Mouse (Mus musculus) embryonic facial prominence, embryonic 13.5 days (tissue): ENCODE data around the gene Scap. TPM values are rescaled to one million over a fixed set of nuclear protein-coding genes. Genes with fewer than 3 reads are reported as not detected.

Experiments
- ATAC-seq: fragments of 200-750 bp; cut with Nextera tagmentation; 2 replicates; pipeline ENCODE4 v1.8.0; 2017; ENCODE audit warnings: low read depth; ENCODE audit not compliant: insufficient number of reproducible peaks, insufficient read depth, low FRiP score, low TSS enrichment
- H3K27ac ChIP-seq: fragments of 300-500 bp; sonication (generic); 2 replicates; pipeline ENCODE4 v1.5.1; 2015; ENCODE audit warnings: moderate library complexity, mild to moderate bottlenecking, inconsistent platforms
- H3K27me3 ChIP-seq: fragments of 300-500 bp; sonication (generic); 2 replicates; pipeline ENCODE4 v1.6.1; 2015; ENCODE audit warnings: mild to moderate bottlenecking, inconsistent platforms
- H3K36me3 ChIP-seq: fragments of 300-500 bp; sonication (generic); 2 replicates; pipeline ENCODE4 v1.6.1; 2015; ENCODE audit warnings: mild to moderate bottlenecking, inconsistent platforms
- H3K4me1 ChIP-seq: fragments of 300-500 bp; sonication (generic); 2 replicates; pipeline ENCODE4 v1.6.1; 2015; ENCODE audit warnings: inconsistent platforms
- H3K4me2 ChIP-seq: fragments of 300-500 bp; sonication (generic); 2 replicates; pipeline ENCODE4 v1.6.1; 2015; ENCODE audit warnings: moderate library complexity, mild to moderate bottlenecking, inconsistent platforms
- H3K4me3 ChIP-seq: fragments of 300-500 bp; sonication (generic); 2 replicates; pipeline ENCODE4 v1.5.1; 2015; ENCODE audit warnings: mild to moderate bottlenecking, inconsistent platforms
- H3K9ac ChIP-seq: fragments of 300-500 bp; sonication (generic); 2 replicates; pipeline ENCODE4 v1.6.1; 2015; ENCODE audit warnings: mild to moderate bottlenecking, inconsistent platforms
- H3K9me3 ChIP-seq: fragments of 300-500 bp; sonication (generic); 2 replicates; pipeline ENCODE4 v1.6.1; 2016; ENCODE audit warnings: inconsistent platforms
- WGBS: fragments of 180-500 bp; shearing (Covaris S2); methylation state at CpG from one replicate; pipeline ENCODE4 v1.1.7; 2015; ENCODE audit warnings: mixed read lengths; 5-methylcytosine and 5-hydroxymethylcytosine counted together
- polyA plus RNA-seq: library from polyadenylated mRNA; unstranded; fragments of >200 nt; fragmentation: Nextera tagmentation; extraction: Ambion mirVana; gene quantifications from 2 replicates; pipeline ENCODE4 v1.2.1, GENCODE M21; 2015

Gene Scap
- polyA plus RNA-seq, 1 experiment from 2014 or later = 41.6 TPM

DNA sequence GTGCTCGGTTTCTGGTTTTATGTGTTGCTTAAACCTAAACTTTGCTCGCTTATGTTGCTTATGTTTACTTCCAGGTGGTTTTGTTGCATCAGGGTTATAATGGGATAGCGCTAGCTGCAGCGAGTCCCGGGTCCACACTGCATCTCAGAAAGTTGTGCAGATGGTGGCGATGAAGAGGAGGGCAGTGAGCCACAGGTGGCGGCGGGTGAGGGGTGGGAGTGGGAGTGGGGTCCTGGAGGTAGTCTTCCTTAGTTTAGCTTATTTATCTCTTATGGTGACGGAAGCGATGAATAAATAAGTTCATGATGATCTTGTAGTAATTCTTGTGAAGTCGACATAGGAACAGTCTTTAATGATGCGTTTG is 790 bp downstream of the Scap start:
- Histone ChIP-seq H3K36me3 (no peaks in the 10 kb centered on the region), H3K4me2 (peak overlapping the region; percentile 88), H3K27me3 (no peaks in the 10 kb centered on the region), H3K9ac (peak overlapping the region; percentile 81), H3K9me3 (no peaks in the 10 kb centered on the region), H3K4me1 (peaks cover 33% of the 10 kb centered on the region), H3K27ac (no peak overlapping the region), H3K4me3 (peak overlapping the region; percentile 84)
- no peak for ATAC-seq
- WGBS = 8% methylated on average over 12 of the region's 12 CpGs

DNA sequence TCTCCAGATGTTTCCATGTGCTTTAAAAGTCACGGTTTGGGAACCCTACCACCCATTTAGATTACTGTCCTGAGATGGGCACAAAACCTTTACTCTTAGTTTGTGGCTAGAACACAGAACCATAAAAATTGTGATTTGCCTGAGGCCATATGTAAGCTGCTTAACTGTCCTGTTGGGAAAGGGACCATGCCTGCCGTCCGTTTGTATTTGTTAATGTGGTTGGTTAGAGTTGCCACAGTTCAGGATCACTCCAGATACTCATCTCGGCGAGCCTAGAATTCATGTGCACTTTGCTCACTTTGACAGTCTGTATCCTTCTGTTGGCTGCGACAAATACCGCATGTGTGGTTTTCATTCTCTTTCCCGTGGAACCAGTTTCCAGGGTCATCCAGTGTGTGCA is 1.8 kb downstream of the Scap start:
- H3K4me3 ChIP-seq = no peak overlapping the region
- H3K4me1 ChIP-seq = peaks cover 34% of the 10 kb centered on the region
- H3K27ac ChIP-seq = no peak overlapping the region
- WGBS = 40% methylated on average over 8 of the region's 8 CpGs
- H3K9me3 ChIP-seq = no peaks in the 10 kb centered on the region
- no peak overlapping the region for H3K9ac ChIP-seq
- no peaks in the 10 kb centered on the region for H3K27me3 ChIP-seq
- no peak for ATAC-seq
- peak overlapping the region; percentile 88; the same call in 1 of the 2 replicates for H3K4me2 ChIP-seq
- no peaks in the 10 kb centered on the region for H3K36me3 ChIP-seq

DNA sequence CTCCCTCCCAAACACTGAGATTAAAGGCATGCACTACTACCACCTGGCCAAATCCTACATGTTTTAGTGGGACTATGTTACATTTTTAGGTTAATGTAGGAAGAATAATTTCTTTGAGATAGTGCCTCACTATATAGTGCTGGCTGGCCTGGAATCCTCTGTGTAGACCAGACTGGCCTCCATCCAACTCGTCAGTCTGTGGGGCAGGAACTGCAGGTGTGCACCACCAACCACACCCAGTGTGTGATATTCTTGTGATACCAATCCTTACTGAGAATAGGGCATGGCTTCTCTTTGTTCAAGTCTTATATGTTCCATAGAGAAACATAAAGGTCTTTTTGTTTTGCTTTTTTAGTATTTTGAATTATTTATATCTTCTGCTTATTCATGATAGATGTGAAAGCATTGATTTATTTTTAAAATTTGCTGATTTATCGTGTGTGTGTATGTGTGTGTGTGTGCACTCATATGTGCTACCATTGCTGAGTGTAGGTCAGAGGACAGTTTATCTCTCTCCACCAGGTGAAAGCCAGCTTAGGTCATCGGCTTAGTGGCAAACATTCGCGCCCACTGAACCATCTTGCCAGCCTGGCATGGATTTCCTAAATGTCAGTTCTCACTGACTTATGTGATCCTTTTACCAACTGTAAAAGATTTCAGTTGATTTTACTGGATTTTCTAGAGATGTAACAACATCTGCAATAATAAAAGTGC is 7.1 kb downstream of the Scap start:
- Histone ChIP-seq H3K27ac (no peak overlapping the region), H3K36me3 (no peaks in the 10 kb centered on the region), H3K4me3 (no peak overlapping the region), H3K4me1 (peaks cover 14% of the 10 kb centered on the region), H3K4me2 (no peak overlapping the region), H3K9me3 (no peaks in the 10 kb centered on the region), H3K27me3 (no peaks in the 10 kb centered on the region), H3K9ac (no peak overlapping the region)
- WGBS = 84% methylated on average over 5 of the region's 5 CpGs
- ATAC-seq = no peak

DNA sequence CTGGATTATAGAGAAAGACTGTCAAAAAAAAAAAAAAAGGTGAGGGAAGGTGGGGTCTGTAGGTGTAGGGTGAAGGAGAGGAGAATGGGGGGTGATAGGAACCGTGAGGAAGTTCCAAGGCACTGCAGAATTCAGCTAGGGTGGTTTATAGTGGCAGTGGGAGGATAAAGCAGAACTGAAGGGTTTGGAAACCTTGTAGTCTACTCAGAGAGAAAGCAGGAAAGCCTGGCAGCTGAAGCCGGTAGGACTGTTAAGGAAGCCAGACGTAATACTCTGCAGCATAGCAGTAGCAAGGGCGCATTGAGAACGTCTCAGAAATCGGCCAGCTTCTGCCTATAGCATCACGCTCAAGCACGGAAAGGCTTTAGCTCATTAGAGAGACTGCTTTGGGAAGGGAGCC is 8.9 kb downstream of the Scap start:
- no peak for ATAC-seq
- H3K4me3 ChIP-seq = no peak overlapping the region
- no peak overlapping the region for H3K27ac ChIP-seq
- 90% methylated on average over 8 of the region's 8 CpGs for WGBS
- no peaks in the 10 kb centered on the region for H3K9me3 ChIP-seq
- peaks cover 17% of the 10 kb centered on the region for H3K4me1 ChIP-seq
- no peak overlapping the region for H3K4me2 ChIP-seq
- H3K36me3 ChIP-seq = no peaks in the 10 kb centered on the region
- no peaks in the 10 kb centered on the region for H3K27me3 ChIP-seq
- no peak overlapping the region for H3K9ac ChIP-seq

DNA sequence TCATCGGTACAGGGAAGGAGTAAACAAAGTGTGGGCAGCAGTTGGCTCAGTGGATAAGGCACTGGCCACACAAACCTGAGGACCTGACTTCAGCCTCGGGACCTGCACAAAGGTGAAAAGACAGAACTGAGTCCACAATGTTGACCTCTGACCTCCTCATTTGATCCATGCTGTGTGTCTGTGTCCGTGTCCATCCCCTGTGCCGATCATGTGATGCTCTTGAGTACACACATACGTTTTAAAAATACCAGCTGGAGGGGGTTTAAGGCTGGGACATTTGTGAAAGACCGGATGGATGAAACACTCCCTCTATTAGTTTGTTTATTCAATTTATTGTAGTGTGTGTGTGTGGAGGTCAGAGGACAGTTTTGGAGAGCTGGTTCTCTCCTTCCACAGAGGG is 10.7 kb downstream of the Scap start:
- no peak for ATAC-seq
- WGBS = 58% methylated on average over 6 of the region's 6 CpGs
- no peaks in the 10 kb centered on the region for H3K9me3 ChIP-seq
- H3K4me3 ChIP-seq = no peak overlapping the region
- H3K36me3 ChIP-seq = no peaks in the 10 kb centered on the region
- no peak overlapping the region for H3K4me2 ChIP-seq
- H3K27me3 ChIP-seq = no peaks in the 10 kb centered on the region
- peaks cover 11% of the 10 kb centered on the region; the same call in 1 of the 2 replicates for H3K4me1 ChIP-seq
- H3K27ac ChIP-seq = no peak overlapping the region
- no peak overlapping the region for H3K9ac ChIP-seq

DNA sequence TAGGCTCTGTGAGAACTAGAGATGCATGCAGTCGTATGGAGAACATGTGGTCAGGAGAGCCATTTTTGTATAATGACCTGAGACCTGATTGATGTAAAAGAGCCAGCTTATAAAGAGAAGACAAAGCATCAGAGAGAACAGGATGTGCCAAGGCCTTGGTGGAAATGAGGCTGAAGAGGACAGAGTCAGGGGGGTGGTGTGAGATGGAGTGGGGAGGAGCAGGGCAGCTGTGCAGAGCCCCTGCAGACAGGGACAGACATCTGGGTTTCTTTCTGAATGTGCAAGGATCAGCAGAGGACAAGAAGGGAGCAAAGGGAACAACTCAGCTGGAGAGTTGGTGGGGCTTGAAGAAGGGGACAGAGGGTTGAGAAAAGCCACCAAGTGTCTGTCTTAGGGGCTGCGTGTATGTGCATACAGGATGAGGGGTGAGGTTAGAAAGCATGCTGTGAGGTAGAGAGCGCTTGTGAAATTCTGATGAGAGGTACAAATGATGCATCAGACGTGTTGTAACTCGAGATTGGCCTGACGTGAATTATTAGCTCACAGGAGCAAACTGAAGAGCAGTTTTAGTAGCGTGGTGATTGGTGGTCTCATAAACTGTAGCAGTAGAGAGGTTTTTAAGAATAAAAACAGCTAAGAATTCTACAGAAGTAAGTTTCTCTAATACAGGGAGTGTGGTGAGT is 12.1 kb downstream of the Scap start:
- Histone ChIP-seq H3K4me2 (no peak overlapping the region), H3K4me1 (peaks cover 14% of the 10 kb centered on the region; the same call in 1 of the 2 replicates), H3K36me3 (no peaks in the 10 kb centered on the region), H3K4me3 (no peak overlapping the region), H3K27me3 (no peaks in the 10 kb centered on the region), H3K27ac (no peak overlapping the region), H3K9me3 (no peaks in the 10 kb centered on the region), H3K9ac (no peak overlapping the region)
- ATAC-seq = no peak
- 60% methylated on average over 7 of the region's 7 CpGs for WGBS

DNA sequence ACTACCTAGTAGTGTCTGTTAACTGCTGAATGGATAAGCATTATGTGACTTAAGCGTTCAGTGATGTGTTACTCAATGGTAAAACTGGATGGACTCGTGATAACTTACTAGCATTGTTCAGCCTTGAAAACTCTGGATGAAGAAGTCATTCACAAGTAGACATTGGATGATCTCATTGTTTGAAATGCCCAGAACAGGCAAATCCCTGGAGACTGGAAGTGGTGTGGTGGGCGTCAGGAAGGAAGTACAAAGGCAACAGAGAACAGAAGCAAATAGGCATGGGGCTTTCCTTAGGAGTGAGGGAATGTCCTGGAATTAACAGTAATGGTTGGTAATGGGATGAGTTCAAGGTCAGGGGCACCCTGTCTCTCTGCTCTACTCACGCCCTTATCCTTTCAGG is 15.8 kb downstream of the Scap start:
- no peaks in the 10 kb centered on the region for H3K9me3 ChIP-seq
- H3K27ac ChIP-seq = no peak overlapping the region
- no peak overlapping the region for H3K9ac ChIP-seq
- 77% methylated on average over 4 of the region's 4 CpGs for WGBS
- H3K27me3 ChIP-seq = no peaks in the 10 kb centered on the region
- no peak overlapping the region for H3K4me3 ChIP-seq
- H3K4me1 ChIP-seq = peaks cover 18% of the 10 kb centered on the region; the same call in 1 of the 2 replicates
- H3K4me2 ChIP-seq = no peak overlapping the region
- no peak for ATAC-seq
- H3K36me3 ChIP-seq = peaks cover 9% of the 10 kb centered on the region

DNA sequence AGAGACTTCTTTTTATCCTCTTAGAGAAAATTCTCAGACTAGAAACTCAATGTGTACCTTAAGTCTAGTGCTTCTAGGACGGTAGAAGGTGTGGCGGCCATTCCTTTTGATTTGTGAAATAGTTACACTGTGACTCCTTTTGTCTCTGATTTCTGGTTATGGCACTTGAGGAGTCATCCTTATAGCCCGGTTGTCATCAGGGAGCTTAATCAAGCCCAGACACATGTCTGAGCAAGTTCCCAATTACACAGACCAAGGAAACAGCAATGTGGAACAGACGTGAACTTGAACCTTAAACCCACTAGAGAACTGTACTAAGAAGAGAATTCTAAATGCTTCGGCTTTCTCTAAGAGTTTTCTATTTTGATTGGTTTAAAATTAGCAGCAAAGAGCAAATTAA is 17.1 kb downstream of the Scap start:
- Histone ChIP-seq H3K4me3 (no peak overlapping the region), H3K9me3 (no peaks in the 10 kb centered on the region), H3K27me3 (no peaks in the 10 kb centered on the region), H3K36me3 (peaks cover 15% of the 10 kb centered on the region), H3K4me2 (no peak overlapping the region), H3K4me1 (peaks cover 14% of the 10 kb centered on the region; the same call in 1 of the 2 replicates), H3K27ac (no peak overlapping the region), H3K9ac (no peak overlapping the region)
- WGBS = 41% methylated on average over 5 of the region's 5 CpGs
- no peak for ATAC-seq

DNA sequence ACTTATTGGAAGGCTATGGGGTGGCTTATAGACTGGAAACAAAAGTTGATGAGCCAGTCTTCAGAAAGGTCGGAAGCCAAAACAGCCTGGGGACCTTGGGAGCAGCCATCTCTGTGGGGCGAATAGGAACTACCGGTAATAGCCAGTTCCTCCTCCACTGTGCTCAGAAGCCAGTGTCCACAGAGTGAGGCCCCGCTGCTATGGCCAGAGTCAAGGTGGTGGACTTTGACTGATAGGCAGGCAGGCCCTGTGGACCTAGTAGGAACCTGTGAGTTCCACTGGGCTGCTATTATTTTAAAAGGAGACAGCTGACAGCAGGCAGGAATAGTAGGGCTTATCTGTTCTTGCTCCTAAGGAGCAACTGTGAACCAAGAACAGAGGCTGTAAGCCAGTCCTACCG is 17.5 kb downstream of the Scap start:
- 63% methylated on average over 5 of the region's 5 CpGs for WGBS
- no peak for ATAC-seq
- no peak overlapping the region for H3K27ac ChIP-seq
- H3K4me1 ChIP-seq = peaks cover 10% of the 10 kb centered on the region; the same call in 1 of the 2 replicates
- no peak overlapping the region for H3K4me2 ChIP-seq
- no peak overlapping the region for H3K4me3 ChIP-seq
- no peaks in the 10 kb centered on the region for H3K9me3 ChIP-seq
- peaks cover 18% of the 10 kb centered on the region for H3K36me3 ChIP-seq
- no peak overlapping the region for H3K9ac ChIP-seq
- H3K27me3 ChIP-seq = no peaks in the 10 kb centered on the region

DNA sequence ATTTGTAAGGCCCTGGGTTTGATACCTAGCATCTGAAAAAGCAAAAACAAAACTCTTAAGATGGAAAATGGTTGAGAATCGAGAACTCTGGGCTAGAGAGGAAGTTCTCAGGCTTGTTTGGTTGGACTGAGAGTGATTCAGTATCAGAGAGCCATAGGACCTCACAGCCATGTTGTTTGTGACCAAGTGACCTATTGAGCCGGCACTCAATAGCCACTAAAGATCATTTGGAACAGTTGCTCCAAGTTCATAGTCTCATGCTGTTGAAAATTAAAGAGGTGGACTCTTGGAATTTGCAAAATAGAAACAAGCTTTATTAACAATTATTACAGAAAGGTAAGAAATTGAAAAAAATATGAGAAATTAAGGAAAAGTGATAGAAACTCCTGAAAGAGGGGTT is 18.3 kb downstream of the Scap start:
- 86% methylated on average over 2 of the region's 2 CpGs for WGBS
- no peak for ATAC-seq

DNA sequence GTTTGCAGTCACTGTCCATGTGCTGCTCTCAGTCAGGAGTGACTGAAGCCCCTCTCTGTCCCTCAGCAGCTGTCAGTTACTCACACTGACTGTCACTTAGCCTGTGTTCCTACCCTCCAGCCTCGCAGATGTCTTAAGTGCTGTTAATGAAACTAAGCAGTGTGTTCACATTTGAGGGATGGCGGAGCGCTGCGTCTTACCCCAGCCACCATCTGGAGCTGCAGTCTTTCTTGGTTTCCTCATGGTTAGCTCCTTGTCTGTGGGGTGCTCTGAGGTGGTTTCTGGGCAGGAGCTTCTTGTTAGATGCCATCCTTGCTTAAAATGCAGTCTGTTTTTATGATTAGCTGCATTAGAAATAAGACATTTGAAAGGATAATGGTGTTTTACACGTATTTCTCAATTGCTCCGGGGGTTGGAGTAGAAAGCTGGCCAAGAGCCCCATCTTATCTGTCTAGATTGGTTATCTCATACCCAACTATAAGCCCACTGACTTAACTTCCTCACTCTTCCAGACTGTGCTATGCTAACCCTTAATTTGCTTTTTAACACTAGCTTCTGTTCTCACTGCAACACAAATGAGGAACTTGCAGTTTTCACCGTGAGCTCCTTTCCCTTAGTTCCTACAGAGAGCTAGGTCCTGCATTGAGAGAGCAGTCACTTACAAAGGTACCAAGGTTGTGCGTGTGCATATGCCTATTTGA is 19.0 kb downstream of the Scap start:
- WGBS = 87% methylated on average over 8 of the region's 8 CpGs
- Histone ChIP-seq H3K27ac (no peak overlapping the region), H3K36me3 (peaks cover 20% of the 10 kb centered on the region), H3K4me3 (no peak overlapping the region), H3K9me3 (no peaks in the 10 kb centered on the region), H3K4me1 (peaks cover 8% of the 10 kb centered on the region; the same call in 1 of the 2 replicates), H3K9ac (no peak overlapping the region), H3K4me2 (no peak overlapping the region), H3K27me3 (no peaks in the 10 kb centered on the region)
- no peak for ATAC-seq

More for the DNA sequence above, 18.3 kb downstream of the Scap start:
- Histone ChIP-seq H3K9me3 (no peaks in the 10 kb centered on the region), H3K4me2 (no peak overlapping the region), H3K27me3 (no peaks in the 10 kb centered on the region), H3K9ac (no peak overlapping the region), H3K36me3 (peaks cover 20% of the 10 kb centered on the region), H3K4me1 (peaks cover 8% of the 10 kb centered on the region; the same call in 1 of the 2 replicates), H3K27ac (no peak overlapping the region), H3K4me3 (no peak overlapping the region)

DNA sequence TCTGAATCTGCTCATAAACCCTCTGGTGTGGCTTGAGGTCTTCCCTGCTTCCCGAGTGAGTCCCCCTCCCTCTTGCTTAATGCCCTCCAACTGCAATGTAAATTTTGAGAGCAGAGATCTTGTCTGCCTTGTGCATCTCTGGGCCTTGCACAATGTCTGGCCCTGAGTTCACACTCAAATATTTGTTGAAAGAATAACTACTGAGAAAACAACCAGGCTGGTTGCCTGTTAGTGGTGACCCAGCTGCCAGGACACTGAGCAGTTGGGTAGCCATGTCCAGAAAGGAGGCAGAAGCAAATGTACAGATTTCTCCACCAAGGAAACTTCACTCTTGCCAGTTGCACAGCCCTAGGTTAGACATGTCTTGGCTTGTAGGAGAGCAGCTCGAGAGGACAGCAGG is 25.3 kb downstream of the Scap start:
- WGBS = 77% methylated on average over 2 of the region's 2 CpGs
- no peak overlapping the region for H3K4me2 ChIP-seq
- H3K9me3 ChIP-seq = no peaks in the 10 kb centered on the region
- peaks cover 38% of the 10 kb centered on the region for H3K36me3 ChIP-seq
- H3K27ac ChIP-seq = no peak overlapping the region
- ATAC-seq = no peak
- no peak overlapping the region for H3K4me3 ChIP-seq
- no peak overlapping the region for H3K9ac ChIP-seq
- no peaks in the 10 kb centered on the region for H3K27me3 ChIP-seq
- no peaks in the 10 kb centered on the region for H3K4me1 ChIP-seq
